Mouse (Mus musculus): Measurements from ENCODE around the gene Cipc. TPM values are rescaled to one million over a fixed set of nuclear protein-coding genes. Genes with fewer than 3 reads are reported as not detected.
A peak's percentile ranks its signal among the peaks of the same experiment; 100 is the strongest.

The Cipc gene
- polyA plus RNA-seq, 1 experiment from 2014 or later: 23.8 TPM

DNA sequence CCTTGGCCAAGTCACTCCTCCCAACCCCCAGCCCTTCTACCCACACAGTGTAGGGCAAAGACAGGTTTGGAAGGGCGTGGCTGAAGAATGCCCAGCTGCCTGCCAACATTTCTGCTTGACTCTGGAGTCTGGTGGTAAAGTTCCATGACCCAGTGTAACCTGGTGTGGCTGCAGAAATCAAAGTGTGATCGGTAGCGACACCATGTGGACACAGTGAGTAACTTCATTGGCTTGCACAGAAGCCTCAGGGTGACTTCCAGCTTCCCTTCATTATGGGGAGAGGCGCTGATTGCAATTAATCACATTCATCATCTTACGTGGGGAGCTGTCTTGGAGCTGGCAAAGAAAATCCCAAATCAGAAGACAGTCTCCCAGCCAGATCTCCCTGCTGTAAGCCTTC lies 23.0 kb upstream of the Cipc start:
- Histone ChIP-seq H3K9ac (ENCODE audit: low read depth, low read length) (no peak overlapping the region), H3K27ac (ENCODE audit: low read depth, low read length) (no peak overlapping the region), H3K4me1 (replicated peaks; ENCODE audit: control insufficient read depth, insufficient read depth, low read length) (peaks cover 6% of the 10 kb centered on the region), H3K9me3 (ENCODE audit: control insufficient read depth, low read length) (0 out of 2 replicates have a peak, but pooled peaks cover 3% of the 10 kb centered on the region), H3K36me3 (ENCODE audit: control insufficient read depth, insufficient read depth, low read length) (no peaks in the 10 kb centered on the region), H3K27me3 (replicated peaks; ENCODE audit: control insufficient read depth, insufficient read depth, low read length) (no peaks in the 10 kb centered on the region), H3K4me2 (no peak overlapping the region), H3K4me3 (ENCODE audit: low read depth, low read length) (no peak overlapping the region)
- DNase-seq (ENCODE audit: low spot score) (no peak), ATAC-seq (replicated peaks; ENCODE audit: low FRiP score) (peak; percentile 18; the same call in 1 of the 2 replicates)
- 8% methylated on average over 5 of the region's 5 CpGs for WGBS

DNA sequence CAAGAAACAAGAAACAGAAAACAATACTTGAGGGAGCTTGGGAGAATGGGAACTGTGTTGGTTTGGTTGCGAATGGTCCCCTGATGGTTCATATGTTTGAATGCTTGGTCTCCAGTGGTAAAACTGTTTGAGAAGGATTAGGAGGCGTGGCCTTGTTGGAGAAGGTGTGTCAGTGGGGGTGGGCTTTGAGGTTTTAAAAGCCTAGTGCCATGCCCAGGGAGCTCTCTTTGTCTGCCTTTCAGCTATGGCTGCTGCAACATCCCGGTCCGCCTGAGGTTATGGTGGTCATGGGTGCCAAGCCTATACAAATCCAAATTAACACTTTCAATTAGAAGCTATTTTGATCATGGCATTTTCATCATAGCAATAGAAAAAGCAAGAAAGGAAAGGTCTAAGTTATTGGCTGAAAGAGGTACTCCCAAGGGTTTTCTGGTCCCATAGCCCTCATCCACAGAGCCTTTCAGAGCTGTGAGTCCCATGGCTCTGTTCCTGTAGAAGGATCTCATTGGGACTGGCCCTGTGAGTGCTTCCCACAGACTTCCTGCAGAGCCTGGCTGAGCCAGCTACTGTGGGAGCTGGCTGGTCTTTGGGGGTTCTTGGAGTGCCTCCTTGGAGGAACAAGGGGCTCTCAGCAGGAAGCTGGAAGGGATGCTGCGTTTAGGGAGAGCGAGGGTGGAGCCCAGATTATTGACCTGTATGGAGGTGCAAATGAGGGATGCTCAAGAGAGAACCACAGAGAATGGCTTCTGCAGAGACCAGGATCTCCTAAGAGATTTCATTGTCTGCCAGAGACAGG lies 15.7 kb upstream of the Cipc start:
- ATAC-seq (replicated peaks; ENCODE audit: low FRiP score) (no peak), DNase-seq (ENCODE audit: low spot score) (no peak)
- no peaks in the 10 kb centered on the region for H3K4me1 ChIP-seq (replicated peaks; ENCODE audit: control insufficient read depth, insufficient read depth, low read length)
- H3K9me3 ChIP-seq (ENCODE audit: control insufficient read depth, low read length): 0 out of 2 replicates have a peak, but pooled peaks cover 3% of the 10 kb centered on the region
- H3K9ac ChIP-seq (ENCODE audit: low read depth, low read length): no peak overlapping the region
- no peaks in the 10 kb centered on the region for H3K36me3 ChIP-seq (ENCODE audit: control insufficient read depth, insufficient read depth, low read length)
- WGBS: 67% methylated on average over 6 of the region's 6 CpGs
- no peaks in the 10 kb centered on the region for H3K27me3 ChIP-seq (replicated peaks; ENCODE audit: control insufficient read depth, insufficient read depth, low read length)
- H3K4me3 ChIP-seq (ENCODE audit: low read depth, low read length): no peak overlapping the region
- H3K27ac ChIP-seq (ENCODE audit: low read depth, low read length): no peak overlapping the region
- H3K4me2 ChIP-seq: no peak overlapping the region

DNA sequence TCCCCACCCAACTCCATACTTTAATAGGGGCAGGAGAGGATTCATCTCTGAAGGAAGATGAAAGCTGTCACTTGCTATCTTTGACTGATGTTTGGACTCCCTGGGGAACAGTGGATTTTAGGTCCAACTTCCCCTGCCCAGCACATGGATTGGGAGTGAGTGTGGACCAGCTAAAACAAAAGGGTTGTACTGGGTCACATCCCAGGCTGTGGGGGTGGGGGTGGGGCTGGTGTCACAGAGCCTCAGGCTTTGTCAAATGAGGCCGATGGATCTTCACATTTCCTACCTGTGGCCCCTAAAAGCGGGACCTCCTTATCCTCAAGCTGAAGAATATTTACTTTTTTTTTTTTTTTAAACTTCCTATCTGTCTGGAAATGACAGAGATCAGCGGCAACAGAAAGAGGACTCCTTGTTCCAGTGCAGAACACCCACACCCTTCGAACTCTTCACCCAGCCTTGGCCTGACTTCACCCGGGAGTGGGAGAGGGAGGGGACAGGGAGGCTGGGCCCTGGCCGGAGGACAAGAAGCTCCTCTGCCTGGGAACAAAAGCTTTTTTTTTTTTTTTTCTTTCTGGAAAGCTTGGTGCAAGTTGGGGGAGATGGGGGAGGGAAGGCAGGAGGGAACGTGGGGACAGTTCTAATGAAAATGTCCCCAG lies 14.8 kb upstream of the Cipc start:
- Histone ChIP-seq H3K9ac (ENCODE audit: low read depth, low read length) (no peak overlapping the region), H3K9me3 (ENCODE audit: control insufficient read depth, low read length) (0 out of 2 replicates have a peak, but pooled peaks cover 3% of the 10 kb centered on the region), H3K36me3 (ENCODE audit: control insufficient read depth, insufficient read depth, low read length) (no peaks in the 10 kb centered on the region), H3K27ac (ENCODE audit: low read depth, low read length) (no peak overlapping the region), H3K4me3 (ENCODE audit: low read depth, low read length) (no peak overlapping the region), H3K4me1 (replicated peaks; ENCODE audit: control insufficient read depth, insufficient read depth, low read length) (no peaks in the 10 kb centered on the region), H3K27me3 (replicated peaks; ENCODE audit: control insufficient read depth, insufficient read depth, low read length) (no peaks in the 10 kb centered on the region), H3K4me2 (no peak overlapping the region)
- 28% methylated on average over 7 of the region's 7 CpGs for WGBS
- no peak for DNase-seq (ENCODE audit: low spot score)
- ATAC-seq (replicated peaks; ENCODE audit: low FRiP score): no peak

DNA sequence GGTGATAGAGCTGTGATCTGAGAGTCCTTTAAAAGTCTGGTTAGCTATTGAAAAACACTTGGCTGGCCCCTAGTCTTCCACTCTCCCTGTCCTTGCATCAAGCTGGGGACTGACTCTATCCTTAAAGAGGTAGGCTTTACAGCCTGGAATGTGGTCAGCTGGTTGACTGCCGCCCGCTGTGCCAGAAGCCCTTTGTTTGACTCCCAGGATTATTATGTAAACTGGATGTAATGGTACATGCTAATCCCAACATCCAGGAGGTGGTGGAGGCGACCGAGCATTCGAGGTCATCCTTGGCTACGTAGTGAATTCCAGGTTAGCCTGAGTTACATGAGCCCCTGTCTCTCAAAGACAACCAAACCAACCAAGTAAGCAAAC lies 14.3 kb upstream of the Cipc start:
- ATAC-seq (replicated peaks; ENCODE audit: low FRiP score): no peak
- H3K9me3 ChIP-seq (ENCODE audit: control insufficient read depth, low read length): 0 out of 2 replicates have a peak, but pooled peaks cover 3% of the 10 kb centered on the region
- H3K36me3 ChIP-seq (ENCODE audit: control insufficient read depth, insufficient read depth, low read length): no peaks in the 10 kb centered on the region
- no peak for DNase-seq (ENCODE audit: low spot score)
- WGBS: 55% methylated on average over 6 of the region's 6 CpGs
- H3K9ac ChIP-seq (ENCODE audit: low read depth, low read length): no peak overlapping the region
- no peaks in the 10 kb centered on the region for H3K4me1 ChIP-seq (replicated peaks; ENCODE audit: control insufficient read depth, insufficient read depth, low read length)
- no peak overlapping the region for H3K4me2 ChIP-seq
- no peaks in the 10 kb centered on the region for H3K27me3 ChIP-seq (replicated peaks; ENCODE audit: control insufficient read depth, insufficient read depth, low read length)
- no peak overlapping the region for H3K27ac ChIP-seq (ENCODE audit: low read depth, low read length)
- H3K4me3 ChIP-seq (ENCODE audit: low read depth, low read length): no peak overlapping the region

DNA sequence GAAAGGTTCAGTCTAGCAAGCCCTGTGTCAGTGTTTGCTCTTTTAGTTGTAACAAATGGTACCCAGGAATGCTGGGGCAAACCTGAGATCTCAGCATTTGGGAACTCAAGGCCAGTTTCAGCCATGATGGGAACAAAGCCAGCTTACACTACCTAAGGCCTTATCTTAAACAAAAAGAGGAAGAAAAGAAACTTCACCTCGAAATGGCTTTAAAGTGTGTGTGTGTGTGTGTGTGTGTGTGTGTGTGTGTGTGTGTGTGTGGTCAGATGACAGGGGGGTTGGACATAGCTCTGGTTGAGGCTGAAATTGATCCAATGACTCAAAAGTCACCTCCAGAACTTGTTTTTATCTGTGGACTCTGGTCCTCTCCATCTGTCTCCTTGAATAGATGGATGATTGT lies 12.1 kb upstream of the Cipc start:
- Histone ChIP-seq H3K9me3 (ENCODE audit: control insufficient read depth, low read length) (no peaks in the 10 kb centered on the region), H3K36me3 (ENCODE audit: control insufficient read depth, insufficient read depth, low read length) (no peaks in the 10 kb centered on the region), H3K4me2 (no peak overlapping the region), H3K27ac (ENCODE audit: low read depth, low read length) (no peak overlapping the region), H3K4me3 (ENCODE audit: low read depth, low read length) (no peak overlapping the region), H3K4me1 (replicated peaks; ENCODE audit: control insufficient read depth, insufficient read depth, low read length) (no peaks in the 10 kb centered on the region), H3K27me3 (replicated peaks; ENCODE audit: control insufficient read depth, insufficient read depth, low read length) (no peaks in the 10 kb centered on the region), H3K9ac (ENCODE audit: low read depth, low read length) (no peak overlapping the region)
- ATAC-seq (replicated peaks; ENCODE audit: low FRiP score) (no peak), DNase-seq (ENCODE audit: low spot score) (no peak)
- 37% methylated on average over 1 of the region's 1 CpGs for WGBS

DNA sequence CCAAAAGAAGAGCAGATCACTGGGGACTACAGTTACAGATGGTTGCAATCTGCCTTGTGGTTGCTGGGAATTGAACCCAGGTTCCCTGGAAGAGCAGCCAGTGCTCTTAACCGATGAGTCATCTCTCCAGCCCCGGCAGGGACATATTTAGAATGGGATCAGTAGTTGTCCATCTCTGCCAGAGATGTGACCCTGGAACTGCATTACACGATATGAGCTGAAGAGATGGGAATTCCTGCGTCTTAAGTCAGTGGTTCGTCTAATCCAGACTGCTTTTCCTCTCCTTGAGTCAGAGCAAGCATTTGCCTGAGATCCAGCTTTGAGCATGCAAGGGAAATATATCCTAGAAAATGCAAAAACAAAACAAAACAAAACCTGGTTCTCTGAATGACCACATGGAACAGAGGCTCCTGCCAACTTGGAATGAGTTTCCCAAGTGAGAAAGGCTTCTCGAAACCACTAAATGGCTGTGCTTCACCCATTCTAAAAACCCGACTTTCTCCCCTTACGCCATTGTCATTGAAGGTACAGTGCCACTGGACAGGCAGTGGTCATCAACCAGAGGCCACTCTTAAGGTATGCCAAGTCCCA lies 11.1 kb upstream of the Cipc start:
- 76% methylated on average over 8 of the region's 8 CpGs for WGBS
- no peak overlapping the region for H3K4me3 ChIP-seq (ENCODE audit: low read depth, low read length)

DNA sequence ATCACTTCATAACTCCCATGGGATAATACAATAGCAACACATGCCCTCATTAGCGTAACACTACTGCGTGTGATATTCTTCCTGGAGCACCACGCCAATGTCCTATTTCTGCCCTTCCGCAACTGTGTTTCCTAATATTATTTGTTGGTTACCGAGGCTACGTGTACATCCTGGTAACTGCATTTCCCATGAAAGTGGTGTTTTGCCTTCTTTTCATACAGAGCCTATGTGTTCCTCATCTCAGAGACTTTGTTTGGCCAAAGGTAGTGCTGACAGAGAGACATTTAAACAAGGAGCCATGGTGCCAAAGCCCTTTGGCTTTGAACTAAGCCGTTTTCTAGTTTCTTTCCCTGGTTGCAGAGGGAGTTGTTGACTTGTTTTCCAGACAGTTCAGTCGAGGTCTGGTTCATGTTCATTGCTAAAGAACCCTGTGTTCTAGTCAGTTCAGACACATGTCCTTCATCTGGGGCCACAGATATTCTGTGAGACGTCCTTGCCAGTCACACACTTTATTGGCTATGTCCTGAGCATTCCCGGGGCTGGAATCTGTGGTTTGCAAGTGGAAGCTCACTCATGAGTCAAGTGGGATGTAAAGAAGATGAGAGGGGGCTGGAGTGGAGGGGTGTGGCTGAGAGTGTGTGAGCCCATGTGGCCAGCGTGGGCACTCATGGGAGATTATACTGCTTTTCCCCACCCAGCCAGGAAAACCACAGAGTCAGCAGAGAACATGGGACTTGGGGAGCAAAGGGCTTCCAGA lies 10.1 kb upstream of the Cipc start:
- Histone ChIP-seq H3K36me3 (ENCODE audit: control insufficient read depth, insufficient read depth, low read length) (no peaks in the 10 kb centered on the region), H3K4me2 (no peak overlapping the region), H3K9ac (ENCODE audit: low read depth, low read length) (no peak overlapping the region), H3K27ac (ENCODE audit: low read depth, low read length) (no peak overlapping the region), H3K4me1 (replicated peaks; ENCODE audit: control insufficient read depth, insufficient read depth, low read length) (no peaks in the 10 kb centered on the region), H3K4me3 (ENCODE audit: low read depth, low read length) (no peak overlapping the region), H3K9me3 (ENCODE audit: control insufficient read depth, low read length) (no peaks in the 10 kb centered on the region), H3K27me3 (replicated peaks; ENCODE audit: control insufficient read depth, insufficient read depth, low read length) (no peaks in the 10 kb centered on the region)
- WGBS: 77% methylated on average over 11 of the region's 11 CpGs
- no peak for DNase-seq (ENCODE audit: low spot score)
- ATAC-seq (replicated peaks; ENCODE audit: low FRiP score): no peak

More for the DNA sequence above, 11.1 kb upstream of the Cipc start:
- Histone ChIP-seq H3K9ac (ENCODE audit: low read depth, low read length) (no peak overlapping the region), H3K4me2 (no peak overlapping the region), H3K27me3 (replicated peaks; ENCODE audit: control insufficient read depth, insufficient read depth, low read length) (no peaks in the 10 kb centered on the region), H3K4me1 (replicated peaks; ENCODE audit: control insufficient read depth, insufficient read depth, low read length) (no peaks in the 10 kb centered on the region), H3K9me3 (ENCODE audit: control insufficient read depth, low read length) (no peaks in the 10 kb centered on the region), H3K36me3 (ENCODE audit: control insufficient read depth, insufficient read depth, low read length) (no peaks in the 10 kb centered on the region), H3K27ac (ENCODE audit: low read depth, low read length) (no peak overlapping the region)
- DNase-seq (ENCODE audit: low spot score) (no peak), ATAC-seq (replicated peaks; ENCODE audit: low FRiP score) (no peak)

DNA sequence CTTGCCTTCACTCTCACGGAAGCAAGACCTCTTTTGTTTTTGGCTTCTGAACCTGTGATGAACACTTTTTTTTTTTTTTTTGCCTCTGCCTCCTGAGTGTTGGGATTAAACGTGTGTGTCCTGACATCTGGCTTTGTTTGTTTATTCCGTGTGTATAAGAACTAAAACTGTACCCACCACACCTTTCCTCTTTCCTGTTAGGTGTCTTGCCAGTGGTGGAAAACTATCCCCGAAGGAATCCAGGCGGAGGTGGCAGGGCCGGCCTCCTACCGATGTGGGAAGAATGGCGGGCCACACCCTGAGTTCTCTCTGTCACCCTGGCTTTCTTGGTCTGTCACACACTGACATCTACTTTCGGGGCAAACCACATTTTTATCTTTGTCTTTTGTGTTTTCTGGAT lies 8.3 kb upstream of the Cipc start:
- H3K4me3 ChIP-seq (ENCODE audit: low read depth, low read length): no peak overlapping the region
- H3K27me3 ChIP-seq (replicated peaks; ENCODE audit: control insufficient read depth, insufficient read depth, low read length): no peaks in the 10 kb centered on the region
- ATAC-seq (replicated peaks; ENCODE audit: low FRiP score) (no peak), DNase-seq (ENCODE audit: low spot score) (no peak)
- no peak overlapping the region for H3K9ac ChIP-seq (ENCODE audit: low read depth, low read length)
- H3K4me2 ChIP-seq: no peak overlapping the region
- H3K4me1 ChIP-seq (replicated peaks; ENCODE audit: control insufficient read depth, insufficient read depth, low read length): no peaks in the 10 kb centered on the region
- H3K9me3 ChIP-seq (ENCODE audit: control insufficient read depth, low read length): no peaks in the 10 kb centered on the region
- H3K36me3 ChIP-seq (ENCODE audit: control insufficient read depth, insufficient read depth, low read length): no peaks in the 10 kb centered on the region
- H3K27ac ChIP-seq (ENCODE audit: low read depth, low read length): no peak overlapping the region
- 60% methylated on average over 9 of the region's 9 CpGs for WGBS

All from liver, embryonic 11.5 days (tissue).